Mouse (Mus musculus) spleen, adult 12 weeks (tissue): ENCODE measurements around the gene Pdk1.
"Not testable (repeated sequence)": the region's sequence is repeated elsewhere in the genome, so short reads cannot be mapped to it uniquely, and the experiment has no call there.

Experiments
- DNase-seq: peaks from one replicate; pipeline ENCODE4 v3.0.0; 2022; ENCODE audit warnings: low spot score

Pdk1 gene

DNA sequence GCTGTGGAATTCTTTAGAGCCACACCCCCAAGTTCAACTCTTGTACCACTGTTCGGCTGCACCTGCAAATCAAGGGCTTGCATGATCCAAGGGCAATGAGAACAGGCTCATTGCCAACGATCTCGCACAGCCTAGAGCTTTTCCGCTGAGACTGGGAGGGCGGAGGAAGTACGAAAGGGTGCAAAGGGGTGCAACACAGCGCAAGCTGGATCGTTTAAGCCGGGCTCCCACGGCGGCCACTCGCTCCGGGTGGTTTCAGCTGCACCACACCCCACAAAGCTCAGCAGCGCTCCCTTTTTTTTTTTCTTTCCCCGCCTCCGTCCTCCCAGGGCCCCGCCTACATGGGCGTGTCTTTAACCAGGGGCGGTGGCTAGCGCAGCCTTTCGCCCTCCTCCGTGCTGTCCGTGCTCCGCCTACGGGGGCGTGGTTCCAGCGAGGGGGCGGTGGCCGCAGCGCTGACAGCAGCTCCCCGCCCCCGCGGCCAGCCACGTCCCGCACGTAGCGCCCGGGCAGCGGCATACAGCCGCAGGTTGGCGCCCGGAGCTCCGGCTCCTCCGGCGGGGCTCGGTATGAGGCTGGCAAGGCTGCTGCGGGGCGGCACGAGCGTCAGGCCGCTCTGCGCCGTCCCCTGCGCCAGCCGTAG, at the start of gene Pdk1:
Pdk1 (plus strand) TSS at position 424 of the 643 bp plus-strand sequence.
- peak; percentile 99 for DNase-seq

DNA sequence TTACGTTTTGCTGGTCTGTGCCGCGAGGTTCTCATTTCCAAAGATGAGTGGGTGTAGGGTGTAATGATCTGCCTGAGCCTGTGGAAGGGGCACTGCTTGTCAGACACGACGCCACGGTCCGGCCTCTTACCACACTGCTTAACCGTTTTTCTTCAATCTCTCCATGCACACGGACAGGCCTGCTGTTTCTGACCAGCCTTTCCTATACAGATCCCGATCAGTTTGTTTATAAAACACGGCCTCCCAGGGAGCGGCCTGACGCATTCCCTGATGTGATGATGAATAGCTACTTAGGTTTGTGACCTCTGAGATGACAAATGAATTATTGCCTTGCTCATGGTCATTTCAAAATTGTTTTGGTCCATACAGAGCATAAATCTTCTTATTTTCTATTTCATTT, 48.9 kb upstream of the Pdk1 start:
- DNase-seq, result no peak

DNA sequence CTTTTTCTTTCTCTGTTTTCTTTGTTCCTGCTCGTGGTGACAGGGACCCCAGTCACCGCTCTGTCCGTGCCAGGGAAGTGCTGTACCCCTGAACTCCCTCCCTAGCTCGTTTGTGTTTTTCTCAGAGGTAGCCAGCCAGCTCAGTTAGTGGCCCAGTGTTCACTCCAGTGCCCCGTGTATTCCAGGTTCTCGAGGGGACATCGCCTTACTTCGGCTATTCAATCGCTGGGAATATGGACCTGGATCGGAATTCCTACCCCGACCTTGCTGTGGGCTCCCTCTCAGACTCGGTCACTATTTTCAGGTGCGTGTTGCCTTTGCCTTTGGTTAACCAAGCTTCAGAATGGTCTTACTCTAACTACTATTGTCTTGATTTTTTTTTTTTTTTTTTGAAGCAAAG, 45.3 kb upstream of the Pdk1 start:
- DNase-seq, result no peak

DNA sequence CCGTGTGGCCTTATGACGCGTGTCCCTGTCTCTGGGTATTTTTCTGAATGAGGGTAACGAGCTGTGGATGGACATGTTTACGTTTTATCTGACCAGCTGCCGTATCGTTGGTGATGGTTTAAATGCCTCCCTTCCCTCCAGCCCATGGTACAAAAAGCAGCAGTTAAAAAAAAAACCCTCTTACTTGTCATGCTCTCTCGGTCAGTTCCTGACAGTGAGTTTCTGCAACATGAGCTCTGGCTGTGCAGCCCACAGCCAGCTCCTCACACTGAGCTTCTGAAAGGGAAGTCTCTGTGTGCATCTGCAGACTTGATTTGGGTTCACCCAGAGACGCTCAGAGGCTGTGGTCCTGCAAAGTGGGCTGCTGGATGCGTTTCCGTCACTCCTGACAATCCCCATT, 44.1 kb upstream of the Pdk1 start:
- no peak for DNase-seq

DNA sequence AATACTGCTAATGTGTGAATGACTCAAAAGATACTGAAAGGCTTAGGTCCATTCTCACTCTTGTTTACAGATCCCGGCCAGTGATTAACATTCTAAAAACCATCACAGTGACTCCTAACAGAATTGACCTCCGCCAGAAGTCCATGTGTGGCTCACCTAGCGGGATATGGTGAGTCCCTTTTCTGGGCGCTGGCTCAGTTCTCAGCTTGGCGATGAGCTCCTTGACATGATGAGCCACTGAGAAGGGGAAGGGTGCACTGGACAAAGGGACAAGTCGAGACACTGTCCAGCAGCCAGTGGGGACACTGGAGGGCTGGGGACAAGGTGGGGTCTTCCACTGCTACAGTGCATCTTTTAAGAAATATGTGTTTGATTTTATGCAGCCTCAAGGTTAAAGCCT, 39.4 kb upstream of the Pdk1 start:
- no peak for DNase-seq

DNA sequence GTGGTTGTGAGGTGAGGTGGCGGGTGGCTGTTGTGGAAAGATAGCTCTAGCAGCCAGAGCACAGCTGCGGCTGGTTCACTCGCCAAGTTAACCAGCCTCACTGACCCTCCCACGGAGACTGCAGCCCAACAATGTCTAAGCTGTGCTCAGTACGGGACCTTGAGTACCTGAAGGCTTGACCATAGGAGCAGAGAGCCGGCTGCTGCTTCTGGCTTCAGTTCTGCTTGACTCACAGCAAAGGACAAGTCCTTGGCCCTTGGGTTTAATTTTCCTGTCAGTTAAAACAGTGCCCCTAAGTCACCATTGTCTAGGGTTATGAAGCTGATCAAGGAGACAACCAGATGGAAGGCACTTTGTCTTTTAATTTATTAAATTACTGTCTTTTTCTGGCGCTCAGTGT, 38.7 kb upstream of the Pdk1 start:
- DNase-seq, result no peak

DNA sequence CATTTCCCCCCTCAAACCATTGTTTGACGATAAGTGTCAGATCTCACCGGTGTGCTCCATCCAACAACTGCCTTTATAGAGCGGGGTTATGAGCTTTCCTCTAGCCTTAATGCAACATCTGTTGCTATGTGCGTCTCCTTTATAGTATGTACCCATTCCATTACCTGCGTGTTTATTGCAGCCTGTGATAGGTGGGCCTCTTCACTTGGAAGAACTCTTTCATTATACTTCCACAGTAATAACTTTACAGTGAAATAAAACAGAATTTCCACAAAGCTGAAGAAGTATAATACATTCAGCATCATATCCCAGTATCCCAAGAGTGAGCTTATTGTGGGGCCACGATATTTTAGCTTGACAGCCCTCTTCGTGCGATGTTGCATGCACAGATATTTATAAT, 37.5 kb upstream of the Pdk1 start:
- DNase-seq, result no peak

DNA sequence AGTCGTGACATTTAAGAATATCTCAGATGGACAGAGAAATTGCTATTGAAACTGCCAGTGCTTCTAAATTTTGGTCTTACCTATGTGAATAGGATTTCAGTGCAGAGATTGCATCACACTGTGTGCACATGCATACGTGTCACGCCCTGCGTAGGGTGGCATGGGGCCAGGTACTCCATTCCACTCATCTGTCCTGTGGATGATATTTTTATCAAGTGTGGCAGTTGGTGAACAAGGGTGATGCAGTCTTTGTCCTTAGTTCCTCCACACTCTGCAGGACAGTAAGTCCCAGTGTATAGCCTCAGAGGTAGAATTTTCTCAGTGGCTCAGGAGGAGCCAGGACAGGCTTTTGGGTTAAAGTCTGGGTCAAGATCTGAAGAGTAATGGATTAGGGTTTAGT, 36.8 kb upstream of the Pdk1 start:
- no peak for DNase-seq

DNA sequence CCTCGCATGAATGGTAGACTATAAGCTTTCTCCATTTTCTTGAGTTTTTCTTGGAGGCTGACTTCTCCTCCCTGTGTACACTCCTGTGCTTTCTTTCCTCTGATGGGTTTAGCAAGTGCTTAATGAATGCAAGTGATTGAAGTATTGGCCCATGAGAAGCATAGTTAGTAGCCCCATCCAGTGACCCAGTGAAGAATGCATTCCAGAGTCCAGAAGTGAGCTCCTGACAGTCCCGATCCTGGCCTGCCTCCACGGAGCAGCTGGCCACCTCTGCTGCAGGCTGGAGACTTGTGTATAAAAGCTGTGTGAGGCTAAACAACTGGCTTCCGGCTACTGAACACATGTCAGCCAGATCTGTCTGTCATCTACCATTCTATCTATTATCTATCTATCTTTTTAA, 35.8 kb upstream of the Pdk1 start:
- DNase-seq, result no peak

DNA sequence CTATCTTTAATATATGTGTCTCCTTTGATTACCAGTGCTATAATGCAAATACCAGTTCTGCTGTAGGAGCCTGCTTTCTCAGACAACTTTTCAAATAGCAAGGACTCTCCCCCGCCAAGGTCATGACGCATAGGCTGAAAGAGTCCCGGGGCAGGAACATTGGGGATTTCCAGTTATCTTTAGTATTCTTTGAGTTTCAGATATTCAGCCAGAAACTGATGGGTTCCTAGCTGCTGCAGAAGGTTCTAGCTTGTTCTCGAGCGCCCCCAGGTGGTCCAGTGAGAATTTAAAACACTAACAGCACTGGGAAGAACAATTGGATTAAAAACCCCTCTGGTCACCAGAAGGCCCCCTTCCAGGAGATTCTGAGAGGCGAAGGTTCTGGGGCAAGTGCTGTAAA, 35.2 kb upstream of the Pdk1 start:
- DNase-seq, result no peak

DNA sequence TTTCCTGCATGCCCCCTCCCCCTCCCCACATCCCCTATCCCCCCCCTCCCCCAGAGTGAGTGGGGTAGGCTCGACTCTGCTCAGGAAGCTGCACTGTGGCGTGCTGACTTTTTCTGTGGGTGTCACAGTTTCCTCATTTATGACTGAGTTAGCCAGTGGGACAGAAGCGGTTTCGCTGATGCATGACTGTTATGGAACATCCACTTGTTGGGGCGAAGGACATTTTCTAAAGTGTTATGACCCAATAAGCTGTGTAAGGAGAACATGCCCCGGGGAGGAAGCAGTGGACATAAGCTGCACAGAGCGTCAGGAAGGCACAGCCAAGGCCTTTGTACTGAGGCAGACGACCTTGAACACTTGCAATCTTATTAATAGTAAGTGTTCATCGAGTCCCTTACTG, 29.7 kb upstream of the Pdk1 start:
- no peak for DNase-seq

DNA sequence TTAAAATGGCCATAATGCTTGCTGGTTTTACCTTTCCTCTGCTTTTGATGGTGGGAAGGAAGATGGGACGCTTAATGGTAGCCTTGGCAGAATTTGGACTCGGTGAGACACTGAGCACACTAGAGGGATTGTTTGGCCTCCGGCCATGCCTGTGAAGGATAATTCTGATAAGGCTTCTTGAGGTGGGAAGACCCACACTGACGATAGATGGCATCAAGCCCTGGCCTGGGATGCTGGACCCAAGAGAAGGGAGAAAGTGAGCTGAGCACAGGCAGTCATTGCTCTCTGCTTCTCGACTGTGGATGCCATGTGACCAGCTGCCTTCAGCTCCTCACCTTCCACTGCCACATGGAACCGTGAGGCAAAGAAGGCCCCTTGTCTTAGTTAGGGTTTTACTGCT, 28.1 kb upstream of the Pdk1 start:
- no peak for DNase-seq

DNA sequence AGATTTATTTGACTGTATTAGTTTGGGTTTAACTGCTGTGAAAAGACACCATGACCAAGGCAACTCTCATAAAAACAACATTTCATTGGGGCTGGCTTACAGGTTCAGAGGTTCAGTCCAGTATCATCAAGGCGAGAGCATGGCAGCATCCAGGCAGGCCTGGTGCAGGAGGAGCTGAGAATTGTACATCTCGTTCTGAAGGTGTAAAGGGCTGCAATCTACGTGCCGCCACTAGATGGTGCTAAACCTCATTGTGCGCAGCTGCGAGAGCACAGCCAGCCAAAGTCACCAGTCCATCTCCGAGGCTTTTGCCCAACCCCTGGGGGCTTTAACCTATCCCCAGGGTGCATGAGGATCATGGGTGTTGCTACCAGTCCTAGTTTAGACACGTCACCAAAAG, 20.9 kb upstream of the Pdk1 start:
- not testable (repeated sequence) for DNase-seq

DNA sequence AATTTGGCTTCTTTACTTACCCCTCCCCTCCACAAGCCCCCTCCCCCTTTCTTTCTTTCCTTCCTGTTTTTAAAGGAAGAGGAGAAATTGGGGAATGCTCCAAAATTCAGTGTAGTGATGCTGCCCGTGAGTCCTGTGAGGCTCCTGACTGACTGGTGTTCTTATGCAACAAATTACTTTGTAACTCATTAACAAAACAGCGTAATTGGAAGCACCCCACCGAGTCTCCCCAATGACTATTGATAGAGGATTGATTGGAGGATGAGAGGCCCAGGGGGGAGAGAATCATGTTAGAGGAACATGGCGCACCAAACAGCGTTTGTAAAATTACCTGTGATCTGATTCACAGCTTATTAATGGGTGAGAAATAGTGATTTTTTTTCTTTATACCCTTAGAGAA, 17.9 kb upstream of the Pdk1 start:
- no peak for DNase-seq

DNA sequence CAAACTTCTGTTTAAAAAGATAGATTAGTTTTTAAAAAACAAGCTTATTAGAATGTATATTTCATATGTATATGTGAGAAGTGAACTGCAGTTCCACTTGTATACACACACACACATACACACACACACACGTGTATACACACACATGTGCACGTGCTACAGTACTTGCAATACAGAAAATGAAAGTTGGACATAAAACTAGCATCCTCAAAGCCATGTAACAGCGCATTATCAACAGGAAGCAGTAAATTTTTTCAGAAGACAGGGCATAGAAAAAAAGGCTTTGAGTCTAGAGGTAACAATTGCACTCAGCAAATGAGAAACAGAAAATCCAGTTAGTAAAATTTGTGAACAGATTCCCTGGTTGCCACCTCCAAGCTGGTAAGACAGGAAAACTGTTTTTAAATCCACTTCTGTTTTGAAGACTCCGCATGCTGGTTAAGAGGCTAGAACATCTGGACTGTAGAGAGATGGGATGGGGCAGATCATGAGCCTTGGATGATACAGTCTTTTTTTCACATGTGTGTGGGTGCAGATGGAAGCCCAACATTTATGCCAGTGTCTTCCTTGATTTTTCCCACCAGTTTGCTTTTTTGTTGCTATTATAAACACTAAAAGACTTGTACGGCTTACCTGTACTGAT, 9.4 kb upstream of the Pdk1 start:
- no peak for DNase-seq

DNA sequence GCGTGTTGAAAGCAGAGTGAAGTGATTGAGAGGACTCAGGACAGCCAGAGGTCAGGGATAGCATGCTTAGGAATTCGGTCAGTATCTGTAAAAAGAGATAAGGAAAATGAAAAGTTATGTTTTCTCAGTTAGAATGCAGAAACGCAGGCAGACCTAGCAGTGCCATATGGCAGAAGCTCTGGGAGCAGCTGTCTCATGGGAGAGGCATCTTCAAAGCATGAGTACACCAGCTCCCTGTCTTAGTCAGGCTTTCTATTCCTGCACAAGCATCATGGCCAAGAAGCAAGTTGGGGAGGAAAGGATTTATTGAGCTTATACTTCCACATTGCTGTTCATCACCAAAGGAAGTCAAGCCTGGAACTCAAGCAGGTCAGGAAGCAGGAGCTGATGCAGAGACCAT, 8.0 kb upstream of the Pdk1 start:
- DNase-seq, result no peak

DNA sequence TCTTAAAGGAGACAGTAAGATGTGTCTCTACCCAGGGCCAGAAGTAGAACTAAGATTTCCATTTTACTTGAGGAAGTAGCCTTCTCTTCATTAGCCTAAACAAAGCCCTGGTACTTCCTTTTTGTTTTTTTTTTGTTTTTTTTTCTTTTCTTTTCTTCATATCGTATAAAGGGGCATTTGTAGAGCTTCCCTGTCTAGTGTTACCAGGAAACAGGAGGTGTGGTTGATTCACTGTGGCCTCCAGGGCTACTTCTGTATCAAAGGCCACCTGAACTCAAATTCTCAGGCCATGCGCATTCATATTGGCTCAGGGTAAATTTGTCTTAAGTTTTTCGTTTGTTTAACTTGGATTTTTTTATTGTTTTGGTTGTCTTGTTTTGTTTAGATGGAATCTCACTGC, 7.1 kb upstream of the Pdk1 start:
- DNase-seq, result no peak

DNA sequence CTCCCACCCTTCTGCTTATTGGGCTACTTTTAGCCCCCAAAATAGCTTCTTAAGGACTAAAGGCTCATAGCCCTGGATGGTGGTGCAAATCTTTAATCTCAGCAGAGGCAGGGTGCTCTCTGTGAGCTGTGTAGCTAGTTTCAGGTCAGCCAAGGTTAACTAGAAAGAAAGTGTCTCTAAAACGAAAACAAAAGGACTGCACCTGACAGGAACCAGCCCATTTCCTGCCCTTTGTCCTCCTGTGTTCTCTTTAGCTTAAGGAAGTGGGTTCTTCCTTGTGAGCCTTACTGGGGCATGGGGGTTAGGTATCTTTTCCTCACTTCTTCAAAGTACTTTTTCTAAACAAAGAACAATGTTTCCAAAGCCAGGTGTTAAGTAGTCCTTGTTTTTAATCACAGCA, 6.5 kb upstream of the Pdk1 start:
- no peak for DNase-seq

DNA sequence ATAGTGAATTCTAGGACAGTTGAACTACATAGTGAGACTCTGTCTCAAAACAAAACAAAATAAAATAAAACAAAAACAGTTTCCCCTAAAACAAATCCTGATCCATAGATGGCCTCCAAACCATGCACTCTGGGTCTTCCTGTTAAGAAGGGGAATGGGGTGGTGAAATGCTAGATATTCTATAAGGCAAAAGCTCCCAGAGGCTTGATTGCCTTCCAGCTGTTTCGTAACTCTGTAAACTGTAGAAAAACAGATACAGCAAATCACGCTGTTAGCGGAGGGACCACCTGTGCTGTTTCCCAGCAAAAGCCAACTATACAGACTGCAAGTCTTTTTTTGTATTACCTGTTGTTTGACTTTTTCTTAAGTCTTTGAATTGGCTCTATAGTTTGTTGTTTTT, 6.0 kb upstream of the Pdk1 start:
- DNase-seq, result no peak

DNA sequence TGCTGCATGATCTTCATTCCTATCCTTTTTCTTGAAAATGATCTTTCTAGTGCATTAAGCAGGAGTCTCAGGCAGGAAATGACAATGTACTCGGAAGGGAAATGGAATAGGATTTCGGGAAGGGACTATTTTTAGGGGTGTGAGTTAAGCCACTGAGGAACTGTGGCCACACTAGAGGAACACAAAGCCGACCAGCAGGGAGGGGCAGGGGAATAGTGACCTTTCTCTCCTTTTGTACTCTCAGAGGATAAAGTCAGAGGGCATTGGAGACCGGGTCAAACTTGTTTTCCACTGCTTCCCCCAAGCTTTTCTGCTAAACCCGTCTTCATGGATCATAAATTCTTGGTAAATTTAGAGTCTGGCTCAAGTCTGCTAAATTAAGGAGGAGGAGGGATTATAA, 5.5 kb upstream of the Pdk1 start:
- no peak for DNase-seq

DNA sequence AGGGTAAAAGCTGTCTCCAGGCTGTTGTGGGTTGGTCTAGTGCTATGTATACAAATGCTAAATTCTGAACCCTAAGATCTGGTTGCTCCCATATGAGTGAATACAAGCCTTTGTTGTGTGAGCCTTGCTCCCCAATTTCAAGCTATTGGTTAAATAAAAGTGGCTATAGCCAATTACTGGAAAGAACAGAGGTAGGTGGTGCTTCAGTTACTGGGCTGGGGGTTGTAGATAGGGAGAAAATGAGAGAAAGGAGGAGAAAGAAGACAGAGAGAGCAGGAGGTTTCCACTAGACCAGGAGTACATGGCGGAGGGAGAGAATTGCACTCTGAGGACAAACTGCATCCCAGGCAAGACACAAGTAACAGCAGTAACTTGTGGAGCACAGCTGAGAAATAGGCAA, 4.8 kb upstream of the Pdk1 start:
- no peak for DNase-seq

DNA sequence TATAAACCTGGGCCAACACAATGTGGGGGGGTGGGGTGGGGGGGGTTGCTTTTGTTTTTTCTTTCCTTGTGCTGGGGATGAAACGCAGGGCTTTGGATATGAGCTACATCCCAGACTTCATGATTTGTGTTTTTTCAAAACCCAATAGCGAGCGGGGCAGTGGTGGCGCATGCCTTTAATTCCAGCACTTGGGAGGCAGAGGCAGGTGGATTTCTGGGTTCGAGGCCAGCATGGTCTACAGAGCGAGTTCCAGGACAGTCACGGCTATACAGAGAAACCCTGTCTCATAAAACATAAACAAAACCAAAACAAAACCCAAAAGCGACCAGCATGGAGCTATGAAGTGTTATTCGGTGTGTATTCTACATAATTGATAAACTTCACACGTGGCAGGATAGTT, 883 bp upstream of the Pdk1 start:
- no peak for DNase-seq

DNA sequence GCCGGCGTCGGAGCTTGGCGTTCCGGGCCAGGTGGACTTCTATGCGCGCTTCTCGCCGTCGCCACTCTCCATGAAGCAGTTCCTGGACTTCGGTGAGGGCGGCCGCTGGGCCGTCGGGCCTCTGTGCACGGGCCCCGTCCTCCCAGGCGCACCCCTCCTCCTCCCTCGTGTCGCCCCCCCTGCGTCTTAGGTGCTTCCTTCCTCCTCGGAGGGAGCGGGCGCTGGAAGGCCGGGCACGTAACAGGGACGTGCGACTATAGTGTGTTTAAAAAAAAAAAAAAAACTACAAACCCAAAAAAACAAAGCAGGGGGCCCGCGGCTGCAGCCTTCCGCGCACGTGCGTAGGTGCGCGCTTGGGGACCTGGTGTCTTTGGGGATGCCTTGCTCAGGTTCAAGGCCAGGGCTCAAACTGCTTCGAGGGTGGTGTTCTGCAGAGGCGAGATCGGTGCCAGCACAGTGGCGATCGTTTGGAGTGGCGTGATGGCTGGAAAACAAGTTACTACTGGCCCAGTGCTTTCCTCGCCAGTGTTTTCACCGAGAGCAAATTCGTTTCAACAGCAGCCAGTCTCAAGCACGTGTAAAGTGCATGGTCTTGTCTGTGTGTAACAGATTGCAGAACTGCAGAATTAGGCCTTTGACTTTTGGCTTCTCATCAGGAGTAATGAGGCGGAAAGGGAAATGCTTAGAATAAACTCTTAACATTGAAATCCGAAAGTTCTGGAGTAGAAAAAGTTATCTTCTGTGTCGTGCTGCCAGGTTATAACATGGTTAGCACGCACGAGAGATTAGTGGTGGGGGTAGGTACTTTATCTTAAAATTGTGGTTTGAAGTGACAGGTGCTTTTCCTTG, 674 bp downstream of the Pdk1 start:
- no peak for DNase-seq

DNA sequence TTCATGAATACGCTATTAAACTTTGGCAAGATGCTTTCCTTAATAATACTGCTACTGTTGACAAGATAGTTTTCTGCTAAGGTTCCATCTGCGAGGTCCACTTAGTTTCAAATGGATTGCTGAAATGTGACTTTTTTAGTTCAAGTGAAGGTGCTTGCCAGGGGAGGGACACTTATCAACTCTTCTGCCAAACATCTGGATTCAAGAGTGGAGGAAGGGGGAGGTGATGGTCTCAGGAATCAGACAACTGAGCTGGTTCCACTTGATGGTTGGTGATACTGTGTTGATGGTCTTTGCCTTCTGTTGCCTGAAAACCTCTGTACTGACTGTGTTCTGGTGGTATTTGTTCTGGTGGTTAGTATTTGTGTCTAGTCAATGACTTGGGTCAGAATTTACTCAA, 1.4 kb downstream of the Pdk1 start:
- no peak for DNase-seq
